Mouse (Mus musculus) gastrocnemius, postnatal 4 days (tissue): ENCODE measurements around the gene Pax3. TPM values are rescaled to one million over a fixed set of nuclear protein-coding genes. Genes with fewer than 3 reads are reported as not detected.

ENCODE experiments used
- DNase-seq, 2 experiments: peaks; one replicate each; pipeline ENCODE4 v3.0.0; 2021 to 2022; ENCODE audit warnings: low spot score in 2 of 2, mixed read lengths in 2 of 2
- total RNA-seq, 2 experiments: library from RNA; stranded (reverse); gene quantifications; 2 replicates each; pipeline ENCODE4 v1.2.3; 2021

The Pax3 gene
- total RNA-seq, 2 experiments from 2014 or later = 0.13 TPM; not detected in 1

DNA sequence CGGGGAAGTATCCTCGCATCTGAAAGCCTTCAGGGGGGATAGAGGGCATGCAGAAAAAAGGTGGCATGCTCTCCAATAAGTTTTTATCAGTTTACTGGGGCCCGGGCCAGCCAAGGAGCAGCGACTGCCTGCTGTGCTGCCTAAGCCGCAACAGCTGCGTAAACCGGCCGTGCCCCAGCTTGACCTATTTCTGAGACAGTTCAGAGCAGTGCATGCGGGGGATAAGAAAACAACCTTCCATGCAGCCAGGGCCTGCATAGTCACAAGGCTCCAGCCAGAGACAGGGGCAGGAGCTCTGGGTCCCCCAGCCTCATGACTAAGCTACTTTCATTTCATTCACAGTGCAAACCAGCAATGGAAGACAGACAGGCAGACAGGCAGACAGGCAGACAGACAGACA lies 15.1 kb downstream of the Pax3 start:
- DNase-seq = no peak

- no peak for DNase-seq
Measured at GRCm38 (mm10) chr1:78172334-78172733, 24.6 kb downstream of the Pax3 start.

- DNase-seq = no peak
Measured at GRCm38 (mm10) chr1:78171671-78172070, 25.3 kb downstream of the Pax3 start.

GRCm38 (mm10) chr1:78170771-78171170 lies 26.2 kb downstream of the Pax3 start:
- no peak for DNase-seq

- DNase-seq = no peak
Measured at GRCm38 (mm10) chr1:78168796-78169195, 28.1 kb downstream of the Pax3 start.

GRCm38 (mm10) chr1:78167577-78168286 lies 29.2 kb downstream of the Pax3 start:
- no peak for DNase-seq

DNA sequence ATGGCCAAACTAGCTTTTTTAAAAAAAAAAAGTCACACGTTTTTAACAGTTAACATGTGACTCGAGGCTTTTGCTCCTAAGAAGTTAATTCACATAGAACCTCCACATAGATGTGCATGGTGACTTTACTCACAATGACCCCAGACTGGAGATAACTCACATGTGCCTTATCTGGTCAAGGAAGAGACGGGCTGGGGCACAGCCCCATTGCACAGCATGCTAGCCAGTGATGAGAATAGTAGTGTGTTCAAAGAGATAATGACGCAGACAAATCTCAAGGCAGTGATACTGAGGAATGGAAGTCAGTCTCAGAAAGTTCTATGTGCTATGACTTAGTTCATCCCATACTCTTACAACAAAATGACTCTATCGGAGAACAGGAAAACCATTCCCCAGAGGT lies 35.2 kb downstream of the Pax3 start:
- no peak for DNase-seq

GRCm38 (mm10) chr1:78157930-78158329 lies 39.0 kb downstream of the Pax3 start:
- no peak for DNase-seq

DNA sequence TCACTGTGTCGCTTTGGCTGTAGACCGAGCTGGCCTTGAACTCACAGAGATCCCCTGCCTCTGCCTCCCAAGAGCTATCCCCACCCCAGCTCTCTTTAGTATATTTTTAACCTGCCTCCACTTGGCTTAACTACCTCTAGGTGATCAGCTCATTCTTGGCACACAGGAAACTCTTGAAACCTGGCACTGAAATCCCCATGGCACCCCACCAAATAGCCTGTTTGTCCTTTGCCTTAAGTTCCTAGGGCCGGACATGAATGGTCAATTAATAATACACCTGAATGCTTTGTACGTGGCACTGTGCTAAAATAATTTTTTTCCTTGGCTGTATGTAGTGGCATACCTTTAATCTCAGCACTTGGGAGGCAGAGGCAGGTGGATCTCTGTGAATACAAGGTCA lies 41.1 kb downstream of the Pax3 start:
- no peak for DNase-seq

DNA sequence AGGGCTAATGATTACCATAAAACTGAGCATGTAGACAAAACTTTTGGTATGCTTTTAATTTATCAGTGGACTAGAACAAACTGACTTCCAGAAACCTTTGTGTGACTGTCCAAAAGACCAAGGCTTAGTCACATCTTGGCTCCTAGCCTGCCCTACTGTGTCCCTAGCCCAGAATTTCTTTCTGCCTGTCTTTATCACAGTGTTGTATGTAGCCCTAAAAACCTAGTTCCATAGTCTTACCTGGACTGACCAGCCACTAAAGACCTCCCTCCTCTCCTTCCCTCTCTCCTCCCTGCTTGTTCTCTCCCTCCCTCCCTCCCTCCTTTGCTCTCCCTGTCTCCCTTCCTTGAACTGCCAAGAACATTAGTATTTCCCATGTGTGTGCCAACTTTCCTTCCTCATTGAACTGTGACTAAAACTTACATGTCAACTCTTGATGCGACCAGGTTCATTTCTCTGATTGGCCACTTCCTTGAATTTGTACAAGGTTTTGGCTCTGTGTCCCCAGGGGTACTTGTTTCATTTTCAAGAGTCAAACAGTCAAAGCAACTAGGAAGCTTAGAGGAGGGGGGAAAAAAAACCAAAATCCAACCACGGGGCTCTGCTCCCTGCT lies 48.8 kb downstream of the Pax3 start:
- DNase-seq = no peak

DNA sequence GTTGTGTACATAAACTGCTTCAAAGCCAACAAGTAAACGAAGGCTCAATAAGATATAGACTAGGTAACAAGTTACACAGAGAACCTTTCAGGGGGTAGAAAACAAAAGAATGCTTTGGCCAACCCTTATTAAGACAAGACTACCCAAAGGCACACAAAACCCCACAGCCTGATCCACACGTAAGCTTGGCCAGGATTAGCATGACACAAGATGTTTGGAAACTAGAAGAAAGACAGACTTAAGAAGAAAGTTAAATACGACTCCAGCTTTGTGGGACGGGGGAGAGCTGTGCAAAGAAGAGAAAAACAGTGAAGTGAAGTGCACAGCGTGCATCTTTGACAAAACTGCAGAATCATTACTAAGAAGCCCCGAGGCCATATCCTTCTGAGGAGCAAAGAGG lies 53.5 kb downstream of the Pax3 start:
- no peak for DNase-seq

DNA sequence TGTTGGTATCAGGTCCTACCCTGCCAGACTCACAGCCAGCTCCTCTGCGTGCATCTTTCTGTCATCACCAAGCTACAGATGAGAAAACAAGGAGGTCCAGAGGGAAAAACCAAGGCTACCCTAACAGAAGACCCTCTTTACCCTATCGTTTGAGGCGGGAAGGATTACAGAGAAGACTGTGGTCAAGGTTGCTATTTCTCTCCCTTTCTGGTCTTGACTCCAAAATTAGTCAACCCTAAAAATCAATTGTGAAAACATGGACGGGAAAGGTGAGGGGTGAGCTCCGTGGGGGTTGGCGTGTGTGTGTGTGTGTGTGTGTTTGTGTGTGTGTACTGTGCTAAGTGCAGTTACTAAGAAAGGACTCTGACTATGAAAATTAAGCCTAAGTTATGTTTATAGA lies 54.0 kb downstream of the Pax3 start:
- no peak for DNase-seq

- no peak for DNase-seq
Measured at GRCm38 (mm10) chr1:78141741-78142501, 55.0 kb downstream of the Pax3 start.

DNA sequence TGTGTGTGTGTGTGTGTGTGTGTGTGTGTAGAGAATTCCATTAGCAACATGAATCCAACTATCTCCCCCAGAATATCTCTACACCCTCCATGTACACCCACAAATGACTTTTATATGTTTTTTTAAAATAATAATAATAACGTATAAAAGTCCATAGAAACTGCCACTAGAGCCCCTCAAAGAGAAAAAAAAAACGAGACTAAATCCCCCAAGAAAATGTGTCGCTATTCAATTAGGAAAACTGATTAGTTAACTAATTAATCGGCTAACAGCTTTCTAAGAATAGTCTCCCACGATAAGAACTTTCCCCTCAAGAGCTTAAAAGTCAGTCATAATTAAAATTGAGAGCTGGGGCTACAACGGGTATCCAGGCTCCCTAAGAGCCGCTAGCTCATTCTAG lies 55.6 kb downstream of the Pax3 start:
- DNase-seq = no peak

- DNase-seq = no peak
Measured at GRCm38 (mm10) chr1:78140505-78141303, 56.2 kb downstream of the Pax3 start.

DNA sequence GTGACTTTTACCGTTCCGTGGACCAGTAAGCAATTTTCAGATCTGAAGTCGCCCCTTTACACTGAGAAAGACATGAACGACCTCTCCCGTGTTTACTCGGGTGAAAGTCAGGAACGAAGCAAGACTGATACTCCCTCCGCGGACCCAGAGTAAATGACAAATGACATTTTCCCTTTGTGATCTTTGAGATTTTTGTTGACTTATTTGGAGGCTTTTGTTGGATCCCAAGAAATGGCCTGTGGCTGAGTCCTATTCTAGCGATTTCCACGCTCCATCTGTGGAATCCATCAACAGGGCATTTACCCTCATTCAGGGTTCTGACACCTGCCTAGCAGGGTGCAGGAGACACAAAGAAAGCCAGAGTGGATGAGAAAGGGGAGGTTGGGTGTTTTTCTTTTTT lies 57.6 kb downstream of the Pax3 start:
- DNase-seq = no peak

- DNase-seq = no peak
Measured at GRCm38 (mm10) chr1:78129267-78129666, 67.7 kb downstream of the Pax3 start.

DNA sequence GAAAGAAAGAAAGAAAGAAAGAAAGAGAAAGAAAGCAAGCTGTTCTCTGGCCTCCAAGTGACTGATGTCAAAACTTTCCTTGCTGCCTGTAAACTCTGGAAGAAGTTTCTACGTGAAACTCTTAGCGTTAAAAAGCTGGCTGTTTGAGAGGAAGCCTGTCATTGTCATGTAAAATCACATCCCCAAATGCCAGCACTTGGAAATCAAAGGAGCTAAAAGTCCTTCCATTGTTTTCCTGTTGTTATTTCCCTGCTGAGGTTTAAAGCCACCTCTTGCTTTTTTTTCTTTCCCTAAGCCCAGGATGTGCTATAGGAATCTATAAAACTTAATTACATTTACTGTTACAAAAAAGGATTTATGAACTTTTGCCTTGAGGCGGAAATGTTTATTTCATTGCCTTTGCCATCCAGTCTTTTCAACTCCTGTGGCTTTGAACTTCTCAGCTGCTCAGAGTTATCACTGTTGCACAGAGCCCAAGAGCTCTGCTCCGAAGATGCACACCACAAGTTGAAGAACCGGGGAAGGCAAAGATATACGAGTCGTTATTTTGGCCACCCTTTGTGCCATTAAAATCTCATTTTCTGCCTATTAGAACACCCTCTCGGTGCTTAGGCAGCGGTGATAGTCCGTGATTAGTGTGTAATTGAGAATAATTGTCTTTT lies 76.9 kb downstream of the Pax3 start:
- no peak for DNase-seq

DNA sequence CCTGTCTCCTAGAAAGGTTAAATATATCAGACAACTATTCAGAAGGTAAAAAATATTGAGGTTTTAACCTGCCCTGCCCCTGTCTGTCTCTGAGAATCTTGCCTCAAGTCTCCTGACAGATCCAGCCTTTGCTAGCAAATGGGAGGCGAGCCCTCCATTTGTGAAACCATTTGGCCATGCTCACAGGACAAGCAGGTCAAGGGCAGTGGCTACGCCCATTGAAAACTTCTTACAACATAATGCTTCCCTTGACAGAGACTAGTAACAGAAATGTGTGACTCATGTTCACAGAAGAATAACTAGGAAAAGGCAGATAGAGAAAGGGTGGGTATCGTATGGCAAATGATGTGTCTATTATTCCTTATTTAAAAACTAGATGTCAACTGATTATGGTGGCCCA lies 80.9 kb downstream of the Pax3 start:
- no peak for DNase-seq

- no peak for DNase-seq
Measured at GRCm38 (mm10) chr1:78110311-78110710, 86.6 kb downstream of the Pax3 start.

GRCm38 (mm10) chr1:78103511-78103910 lies 93.4 kb downstream of the Pax3 start:
- DNase-seq = no peak
